In the genomic region with DNA sequence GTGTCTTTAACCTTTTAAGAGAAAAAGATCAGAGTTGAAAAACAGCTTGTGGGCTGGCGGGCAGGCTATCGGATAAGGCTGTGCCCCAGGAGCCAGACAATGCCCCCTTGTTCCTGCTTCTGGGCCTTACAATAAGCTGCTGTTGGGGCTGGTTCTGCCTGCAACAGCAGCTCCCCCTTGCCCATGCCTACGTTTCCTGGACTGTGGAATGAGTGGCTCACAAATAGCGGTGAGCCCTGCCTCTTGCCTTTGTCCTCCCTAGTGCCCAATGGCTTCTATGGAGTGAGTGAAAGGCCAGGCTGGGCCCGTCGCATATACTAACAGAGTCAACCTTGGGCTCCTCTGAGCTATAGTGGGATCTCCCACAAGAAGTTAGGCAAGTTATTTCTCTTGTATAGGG, we compare ENCODE assay signal across 12 mouse cellular contexts.
DNase-seq lines count a peak whose midpoint lies in the region; ATAC-seq lines count a peak whose summit lies in the region.
"Had no signal": no experiment of that assay in that cellular context is flagged by ENCODE, and none has a peak within 500 bp of the region (broad histone marks: within the 10 kb centered on the region; RNA-seq: fewer than 3 reads in every experiment).

No protein-coding gene starts in this region.

- peak overlapping the region; percentile 65 for H3K27ac ChIP-seq in heart, embryonic 13.5 days (replicated peaks)
- no peak overlapping the region for H3K27ac ChIP-seq in neural tube, embryonic 12.5 days
- 0 out of 2 replicates have a peak overlapping the region, but pooled peaks have one; percentile 9 for H3K27ac ChIP-seq in intestine, embryonic 15.5 days
- H3K27ac ChIP-seq: macrophage had no signal

- peaks cover 23% of the 10 kb centered on the region for H3K36me3 ChIP-seq in heart, embryonic 13.5 days
- H3K36me3 ChIP-seq in neural tube, embryonic 12.5 days, result peaks cover 4% of the 10 kb centered on the region; the same call in 1 of the 2 replicates
- no peaks in the 10 kb centered on the region for H3K36me3 ChIP-seq in intestine, embryonic 15.5 days

- H3K4me1 ChIP-seq in heart, embryonic 13.5 days, result peaks cover 94% of the 10 kb centered on the region
- H3K4me1 ChIP-seq in neural tube, embryonic 12.5 days, result peaks cover 35% of the 10 kb centered on the region
- H3K4me1 ChIP-seq in intestine, embryonic 15.5 days (replicated peaks), result peaks cover 22% of the 10 kb centered on the region

- no peaks in the 10 kb centered on the region for H3K27me3 ChIP-seq in heart, embryonic 13.5 days (replicated peaks)
- no peaks in the 10 kb centered on the region for H3K27me3 ChIP-seq in neural tube, embryonic 12.5 days (replicated peaks)
- H3K27me3 ChIP-seq in intestine, embryonic 15.5 days (replicated peaks), result no peaks in the 10 kb centered on the region

- no peak for ATAC-seq in heart, embryonic 13.5 days (ENCODE audit: extremely low read depth, insufficient number of reproducible peaks, low FRiP score, low TSS enrichment)
- ATAC-seq in neural tube, embryonic 12.5 days (ENCODE audit: low FRiP score, low read depth), result peak; percentile 54
- 0 out of 2 replicates have a peak, but pooled peaks have one; percentile 14 for ATAC-seq in intestine, embryonic 15.5 days
- no peak for ATAC-seq in erythroid progenitor cell, adult 5-6 weeks (replicated peaks; ENCODE audit: low FRiP score, poor library complexity, severe bottlenecking)
- ATAC-seq: CD4-positive, CD25-positive, alpha-beta regulatory T cell, adult 4 months had no signal

- H3K9ac ChIP-seq in heart, embryonic 13.5 days, result no peak overlapping the region
- H3K9ac ChIP-seq in neural tube, embryonic 12.5 days, result no peak overlapping the region
- H3K9ac ChIP-seq in intestine, embryonic 15.5 days, result no peak overlapping the region

- no peaks in the 10 kb centered on the region for H3K9me3 ChIP-seq in heart, embryonic 13.5 days
- no peaks in the 10 kb centered on the region for H3K9me3 ChIP-seq in neural tube, embryonic 12.5 days
- H3K9me3 ChIP-seq in intestine, embryonic 15.5 days, result no peaks in the 10 kb centered on the region

- no peak overlapping the region for H3K4me2 ChIP-seq in heart, embryonic 13.5 days
- no peak overlapping the region for H3K4me2 ChIP-seq in neural tube, embryonic 12.5 days (replicated peaks)
- H3K4me2 ChIP-seq in intestine, embryonic 15.5 days (replicated peaks), result no peak overlapping the region

- no peak overlapping the region for H3K4me3 ChIP-seq in heart, embryonic 13.5 days
- H3K4me3 ChIP-seq in neural tube, embryonic 12.5 days, result no peak overlapping the region
- no peak overlapping the region for H3K4me3 ChIP-seq in intestine, embryonic 15.5 days (replicated peaks)
- H3K4me3 ChIP-seq: erythroblast, embryonic 14.5 days had no signal

- intact Hi-C loops in heart, postnatal 14 days (cut with DNase I), result no loop called here

- DNase-seq in heart, postnatal 14 days, result no peak
- DNase-seq in neural tube, embryonic 10.5 days (ENCODE audit: extremely low spot score, low spot score), result no peak
- peak; percentile 67 for DNase-seq in testis, postnatal 14 days (ENCODE audit: low spot score)
- no peak for DNase-seq in ovary, postnatal 10 days (ENCODE audit: low spot score)
- DNase-seq: right cerebral cortex, postnatal 4 days had no signal

- 75% methylated on average over 6 of the region's 6 CpGs for WGBS in heart, embryonic 13.5 days
- WGBS in neural tube, embryonic 12.5 days, result 50% methylated on average over 6 of the region's 6 CpGs
- 80% methylated on average over 6 of the region's 6 CpGs for WGBS in intestine, embryonic 15.5 days

Comparison
In these comparisons a context has a peak if more than half of its experiments do, and no peak if none do; other contexts are left out.
1. ATAC-seq: peak in neural tube, embryonic 12.5 days (single experiment) and intestine, embryonic 15.5 days (single experiment); none in heart, embryonic 13.5 days (single experiment) and erythroid progenitor cell, adult 5-6 weeks (single experiment).